Mouse (Mus musculus) right cerebral cortex, postnatal 36 days (tissue): ENCODE data around the gene Fgf3.

Experiments used
- DNase-seq, 2 experiments: peaks; one replicate each; pipeline ENCODE4 v3.0.0; 2022; ENCODE audit warnings: low spot score in 2 of 2, mixed read lengths in 1 of 2

Fgf3 gene

GRCm38 (mm10) chr7:144837891-144838488 is at the start of gene Fgf3:
TSS of gene Fgf3 (plus strand) at chr7:144838083.
- no peak for DNase-seq

- no peak for DNase-seq
Measured at GRCm38 (mm10) chr7:144788631-144789030, 49.3 kb upstream of the Fgf3 start.

- DNase-seq: no peak
Measured at GRCm38 (mm10) chr7:144789601-144790556, 48.0 kb upstream of the Fgf3 start.

GRCm38 (mm10) chr7:144791426-144791825 is 46.5 kb upstream of the Fgf3 start:
- no peak for DNase-seq

- DNase-seq: no peak
Measured at GRCm38 (mm10) chr7:144793296-144793695, 44.6 kb upstream of the Fgf3 start.

- no peak for DNase-seq
Measured at GRCm38 (mm10) chr7:144795976-144796474, 41.9 kb upstream of the Fgf3 start.

- DNase-seq: no peak
Measured at GRCm38 (mm10) chr7:144796986-144797735, 40.7 kb upstream of the Fgf3 start.

- no peak for DNase-seq
Measured at GRCm38 (mm10) chr7:144798471-144798870, 39.4 kb upstream of the Fgf3 start.

- no peak for DNase-seq
Measured at GRCm38 (mm10) chr7:144807036-144807435, 30.8 kb upstream of the Fgf3 start.

- no peak for DNase-seq
Measured at GRCm38 (mm10) chr7:144807976-144808577, 29.8 kb upstream of the Fgf3 start.

GRCm38 (mm10) chr7:144811521-144811920 is 26.4 kb upstream of the Fgf3 start:
- DNase-seq: no peak

- no peak for DNase-seq
Measured at GRCm38 (mm10) chr7:144821901-144822300, 16.0 kb upstream of the Fgf3 start.

GRCm38 (mm10) chr7:144823988-144824387 is 13.9 kb upstream of the Fgf3 start:
- no peak for DNase-seq

GRCm38 (mm10) chr7:144828369-144828768 is 9.5 kb upstream of the Fgf3 start:
- DNase-seq: no peak

- no peak for DNase-seq
Measured at GRCm38 (mm10) chr7:144838522-144839503, 930 bp downstream of the Fgf3 start.

- no peak for DNase-seq
Measured at GRCm38 (mm10) chr7:144846158-144846557, 8.3 kb downstream of the Fgf3 start.

GRCm38 (mm10) chr7:144847067-144847466 is 9.2 kb downstream of the Fgf3 start, which contains the start of gene Fgf4:
TSS of gene Fgf4 (plus strand) at chr7:144847367.
- no peak for DNase-seq

- DNase-seq: no peak
Measured at GRCm38 (mm10) chr7:144851321-144851720, 13.4 kb downstream of the Fgf3 start.

GRCm38 (mm10) chr7:144854966-144855365 is 17.1 kb downstream of the Fgf3 start:
- no peak for DNase-seq

GRCm38 (mm10) chr7:144857158-144857557 is 19.3 kb downstream of the Fgf3 start:
- no peak for DNase-seq
